Mouse (Mus musculus) bone marrow, adult 2 months (tissue): ENCODE measurements around the gene Rimklb. TPM values are rescaled to one million over a fixed set of nuclear protein-coding genes. Genes with fewer than 3 reads are reported as not detected.
"Not testable (repeated sequence)": the region's sequence is repeated elsewhere in the genome, so short reads cannot be mapped to it uniquely, and the experiment has no call there.

Experiments used
- H3K27ac ChIP-seq: fragments of 200-500 bp; 2 replicates; pipeline ENCODE4 v1.5.1; 2012; ENCODE audit warnings: low read depth, mild to moderate bottlenecking, control low read depth, inconsistent platforms, low read length; ENCODE audit not compliant: control insufficient read depth, poor library complexity, insufficient read depth
- H3K4me1 ChIP-seq: fragments of 200-500 bp; 2 replicates; pipeline ENCODE4 v1.6.1; 2011; ENCODE audit warnings: low read length; ENCODE audit not compliant: control insufficient read depth, insufficient read depth
- H3K4me3 ChIP-seq: fragments of 200-500 bp; replicated peaks from 2 replicates; pipeline ENCODE3; 2011; ENCODE audit warnings: mild to moderate bottlenecking, low read depth, low read length, control low read depth; ENCODE audit not compliant: control insufficient read depth
- CTCF ChIP-seq: fragments of 200-500 bp; IDR thresholded peaks from 2 replicates; pipeline ENCODE4 v1.5.1; 2011; ENCODE audit warnings: low read length, control low read depth; ENCODE audit not compliant: control insufficient read depth, insufficient read depth
- POLR2A ChIP-seq: fragments of 200-500 bp; IDR thresholded peaks from 2 replicates; pipeline ENCODE4 v1.6.1; 2011; ENCODE audit warnings: low read depth, mild to moderate bottlenecking, control low read depth, low read length, borderline replicate concordance; ENCODE audit not compliant: control insufficient read depth
- WGBS: fragments of 180-500 bp; shearing (Covaris S2); methylation state at CpG from one replicate; pipeline ENCODE4 v1.1.7; 2018; 5-methylcytosine and 5-hydroxymethylcytosine counted together
- polyA plus RNA-seq: library from polyadenylated mRNA; stranded (reverse); fragments of >200 nt; gene quantifications from 2 replicates; pipeline ENCODE4 v1.2.4, GENCODE M21; 2011; ENCODE audit warnings: low replicate concordance; ENCODE audit not compliant: missing spikeins, insufficient read depth, insufficient read length

Gene Rimklb
- polyA plus RNA-seq, 1 experiment: 10.0 TPM

DNA sequence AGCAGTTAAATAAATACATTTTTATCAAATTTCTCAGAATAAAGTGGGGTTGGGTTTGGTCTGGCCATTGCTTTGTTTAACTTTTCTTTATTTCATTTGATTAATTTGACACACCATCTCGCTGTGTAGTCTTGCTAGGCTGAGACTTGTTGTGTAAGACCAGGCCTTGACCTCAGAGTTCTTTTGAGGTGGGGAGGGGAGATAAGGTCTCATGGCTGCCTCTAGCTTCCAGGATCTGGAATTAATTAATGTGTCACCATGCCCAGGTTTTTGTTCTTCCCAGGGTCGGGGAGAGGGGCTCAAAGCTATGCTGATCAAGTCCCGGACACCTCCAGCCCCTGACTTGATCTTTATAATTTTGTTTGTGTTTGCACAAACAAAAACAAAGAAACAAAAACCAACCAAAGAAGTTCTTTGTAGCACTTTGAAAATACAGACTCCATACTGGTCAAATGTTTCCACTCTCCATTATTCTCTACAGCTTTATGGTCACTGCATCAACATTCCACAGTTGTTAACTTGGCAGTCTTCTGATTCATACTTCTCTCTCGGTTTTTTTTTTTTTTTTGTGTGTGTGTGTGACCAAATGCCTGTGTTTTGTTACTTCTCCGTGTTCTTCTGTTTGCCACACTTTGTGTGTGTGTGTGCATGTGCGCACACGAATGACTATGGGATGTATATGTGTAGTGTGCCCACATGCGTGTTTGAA is 33.1 kb upstream of the Rimklb start:
- no peak overlapping the region for H3K27ac ChIP-seq
- TF ChIP-seq CTCF: no peak
- no peak for TF ChIP-seq POLR2A
- H3K4me1 ChIP-seq: no peaks in the 10 kb centered on the region
- no peak overlapping the region for H3K4me3 ChIP-seq
- 76% methylated on average over 8 of the region's 8 CpGs for WGBS

DNA sequence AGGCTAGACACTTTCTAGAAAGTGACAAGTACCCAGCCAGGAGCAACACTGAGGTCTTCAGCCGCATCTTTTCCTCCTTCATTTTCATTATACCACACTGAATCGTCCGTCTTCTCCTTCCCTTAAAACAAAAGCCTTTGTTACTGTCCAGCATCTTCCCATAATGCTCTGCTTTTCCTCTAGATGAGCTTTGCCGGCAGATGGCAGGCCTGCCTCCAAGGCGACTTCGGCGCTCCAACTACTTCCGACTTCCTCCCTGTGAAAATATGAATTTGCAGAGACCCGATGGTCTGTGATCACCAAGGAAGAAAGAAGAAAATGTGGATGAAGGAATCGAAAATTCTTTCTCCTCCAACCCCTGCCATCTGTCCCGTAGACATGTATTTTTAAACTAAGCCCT is 29.6 kb upstream of the Rimklb start:
- TF ChIP-seq CTCF (no peak), POLR2A (no peak)
- 76% methylated on average over 11 of the region's 11 CpGs for WGBS
- H3K27ac ChIP-seq: no peak overlapping the region
- H3K4me3 ChIP-seq: no peak overlapping the region
- H3K4me1 ChIP-seq: no peaks in the 10 kb centered on the region

DNA sequence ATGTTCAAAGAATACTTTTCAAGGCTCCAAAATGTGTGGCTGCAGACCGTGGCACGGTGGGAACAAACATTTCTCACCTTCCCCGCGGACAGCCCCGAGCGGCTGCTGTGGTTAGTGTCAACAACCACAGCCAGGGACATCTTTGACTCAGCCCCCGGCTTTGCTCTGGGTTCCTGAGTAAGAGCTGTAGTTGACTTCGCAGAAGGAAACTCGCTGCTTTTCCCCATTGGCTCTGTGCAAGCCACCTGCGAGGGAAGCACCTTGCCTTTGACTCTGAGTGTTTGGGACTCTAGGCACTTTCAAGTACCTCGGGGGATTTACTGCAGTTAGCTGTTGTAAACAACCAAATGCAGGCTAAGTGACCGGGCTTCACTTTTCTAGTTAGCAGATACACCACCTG is 29.0 kb upstream of the Rimklb start:
- Histone ChIP-seq H3K27ac (no peak overlapping the region; the same call in 1 of the 2 replicates), H3K4me1 (no peaks in the 10 kb centered on the region), H3K4me3 (no peak overlapping the region)
- 10% methylated on average over 12 of the region's 12 CpGs for WGBS
- TF ChIP-seq POLR2A: no peak
- TF ChIP-seq CTCF: no peak

DNA sequence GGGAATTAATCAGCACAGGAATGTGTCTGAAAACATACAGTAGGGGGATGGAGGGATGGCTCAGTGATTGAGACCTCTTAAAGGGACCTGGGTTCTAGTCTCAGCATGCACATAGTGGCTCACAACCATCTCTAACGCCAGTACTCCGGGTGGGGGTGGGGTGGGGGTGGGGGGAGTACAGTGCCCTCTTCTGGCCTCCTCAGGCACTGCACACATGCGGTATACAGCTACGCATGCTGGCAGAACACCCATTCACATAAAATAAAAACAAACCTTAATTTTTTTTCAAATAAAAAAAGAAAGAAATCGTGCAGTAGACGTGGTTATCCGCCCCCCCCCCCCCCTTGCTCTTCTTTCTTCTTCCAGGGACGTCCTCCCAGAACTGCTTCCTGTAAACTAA is 24.7 kb upstream of the Rimklb start:
- WGBS: 76% methylated on average over 8 of the region's 8 CpGs
- Histone ChIP-seq H3K27ac (no peak overlapping the region), H3K4me1 (no peaks in the 10 kb centered on the region), H3K4me3 (no peak overlapping the region)
- TF ChIP-seq CTCF (no peak), POLR2A (no peak)

DNA sequence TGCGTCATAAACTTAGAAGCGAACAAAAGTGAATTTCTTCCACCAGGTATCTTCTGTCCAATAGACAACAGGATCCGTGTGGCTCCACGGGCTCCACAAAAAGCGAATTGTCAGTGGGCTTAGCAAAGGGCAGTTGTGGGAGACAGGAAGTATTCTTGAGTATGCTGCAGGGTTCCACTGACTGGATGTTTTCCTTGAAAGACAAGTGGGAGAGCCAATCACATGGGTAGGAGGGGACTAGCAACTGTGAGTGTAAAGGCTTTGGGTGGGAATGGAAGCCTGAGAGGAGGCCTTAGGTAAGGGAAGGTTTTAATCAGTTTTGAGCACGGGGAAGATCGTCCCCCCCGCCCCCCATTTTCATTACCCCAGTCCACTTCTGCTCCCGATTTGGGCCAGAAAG is 24.0 kb upstream of the Rimklb start:
- TF ChIP-seq POLR2A: no peak
- no peak for TF ChIP-seq CTCF
- Histone ChIP-seq H3K4me1 (no peaks in the 10 kb centered on the region), H3K4me3 (no peak overlapping the region), H3K27ac (no peak overlapping the region)
- WGBS: 79% methylated on average over 9 of the region's 9 CpGs

DNA sequence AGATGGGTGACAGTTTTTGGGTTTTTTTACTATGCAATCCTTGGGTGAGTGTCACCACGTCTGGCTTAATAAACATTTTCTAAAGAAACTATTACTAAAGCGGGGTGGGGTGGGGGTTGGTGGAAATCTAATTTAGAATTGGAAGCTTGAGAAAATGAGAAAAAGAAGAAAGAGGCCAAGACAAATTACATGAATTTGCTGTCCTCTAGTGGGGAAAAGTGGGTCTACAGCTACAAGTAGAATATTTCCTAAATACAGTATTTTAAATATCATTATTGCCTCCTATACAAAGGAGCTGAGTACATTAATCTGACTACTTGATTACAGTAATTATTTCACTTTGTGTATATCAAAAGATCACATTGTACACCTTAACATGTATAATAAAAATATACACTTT is 20.8 kb upstream of the Rimklb start:
- Histone ChIP-seq H3K27ac (no peak overlapping the region), H3K4me3 (no peak overlapping the region), H3K4me1 (no peaks in the 10 kb centered on the region)
- WGBS: 40% methylated on average over 2 of the region's 2 CpGs
- TF ChIP-seq CTCF (no peak), POLR2A (no peak)

DNA sequence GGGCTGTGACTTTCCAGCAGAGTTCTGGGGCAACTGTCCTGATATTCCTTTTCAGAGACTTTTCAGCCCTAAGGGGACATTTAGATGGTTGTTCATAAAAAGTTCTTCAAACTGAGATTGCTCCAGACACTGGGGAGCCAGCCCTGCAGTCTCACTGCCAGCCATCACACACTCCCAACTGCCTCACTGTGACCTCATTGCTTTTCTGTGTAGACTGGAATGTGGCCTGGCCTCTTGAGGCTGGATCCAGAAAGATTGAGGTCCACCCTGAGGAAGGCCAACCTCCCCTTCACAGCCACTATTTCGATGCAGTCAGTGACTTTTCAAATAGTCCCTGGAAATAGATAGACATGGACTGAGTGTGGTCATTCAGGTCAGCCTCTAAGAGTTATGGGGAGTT is 19.1 kb upstream of the Rimklb start:
- WGBS: 77% methylated on average over 1 of the region's 1 CpGs
- no peak overlapping the region for H3K27ac ChIP-seq
- no peak overlapping the region for H3K4me3 ChIP-seq
- no peaks in the 10 kb centered on the region for H3K4me1 ChIP-seq
- no peak for TF ChIP-seq POLR2A
- no peak for TF ChIP-seq CTCF

DNA sequence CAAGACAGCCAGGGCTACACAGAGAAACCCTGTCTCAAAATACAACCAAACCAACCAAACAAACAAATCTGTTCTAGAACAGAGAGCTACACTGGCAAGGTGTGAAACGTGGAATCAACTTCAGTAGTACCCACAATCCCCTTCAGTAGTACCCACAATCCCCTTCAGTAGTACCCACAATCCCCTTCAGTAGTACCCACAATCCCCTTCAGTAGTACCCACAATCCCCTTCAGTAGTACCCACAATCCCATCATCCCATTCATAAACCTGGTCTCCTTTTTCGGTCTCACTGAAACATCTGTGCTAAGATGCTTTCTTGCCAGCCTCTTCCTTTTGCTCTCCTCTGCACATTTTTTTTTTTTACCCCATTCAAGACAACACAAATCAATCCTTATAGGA is 17.2 kb upstream of the Rimklb start:
- H3K27ac ChIP-seq, H3K4me3 ChIP-seq, H3K4me1 ChIP-seq: not testable (repeated sequence)
- 77% methylated on average over 2 of the region's 2 CpGs for WGBS

DNA sequence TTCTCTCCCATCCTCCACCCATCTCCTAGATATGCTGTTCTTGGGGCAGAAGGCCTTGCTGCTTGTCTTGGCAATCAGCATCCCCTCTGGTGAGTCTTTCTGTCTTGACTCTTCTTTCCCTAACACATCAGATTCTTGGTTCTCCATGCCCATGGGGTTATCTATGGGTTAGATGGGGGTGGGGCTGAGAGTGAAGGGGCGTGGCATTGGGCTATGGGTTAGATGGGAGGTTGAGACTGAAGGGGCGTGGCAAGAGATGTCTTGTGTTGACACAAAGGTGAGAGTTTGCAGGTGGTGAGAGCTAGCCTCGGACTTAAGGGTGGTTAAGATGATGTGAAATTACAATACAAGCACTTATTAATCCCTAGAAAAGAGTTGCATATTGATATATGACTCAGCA is 15.8 kb upstream of the Rimklb start:
- H3K27ac ChIP-seq: no peak overlapping the region
- 64% methylated on average over 3 of the region's 3 CpGs for WGBS
- H3K4me3 ChIP-seq: no peak overlapping the region
- TF ChIP-seq CTCF: no peak
- no peak for TF ChIP-seq POLR2A
- H3K4me1 ChIP-seq: no peaks in the 10 kb centered on the region
